Mouse (Mus musculus) urinary bladder, adult 2 months (tissue): ENCODE measurements around the gene Art5. TPM values are rescaled to one million over a fixed set of nuclear protein-coding genes. Genes with fewer than 3 reads are reported as not detected.

Source experiments
- DNase-seq: peaks from one replicate; pipeline ENCODE4 v3.0.0; 2022; ENCODE audit warnings: low spot score
- polyA plus RNA-seq: library from polyadenylated mRNA; depleted of rRNA; stranded (reverse); fragments of >200 nt; gene quantifications from 2 replicates; pipeline ENCODE4 v1.2.3, GENCODE M21; 2012; rRNA removed

The Art5 gene
- 0.47 and 0.48 TPM in 2 replicates for polyA plus RNA-seq

DNA sequence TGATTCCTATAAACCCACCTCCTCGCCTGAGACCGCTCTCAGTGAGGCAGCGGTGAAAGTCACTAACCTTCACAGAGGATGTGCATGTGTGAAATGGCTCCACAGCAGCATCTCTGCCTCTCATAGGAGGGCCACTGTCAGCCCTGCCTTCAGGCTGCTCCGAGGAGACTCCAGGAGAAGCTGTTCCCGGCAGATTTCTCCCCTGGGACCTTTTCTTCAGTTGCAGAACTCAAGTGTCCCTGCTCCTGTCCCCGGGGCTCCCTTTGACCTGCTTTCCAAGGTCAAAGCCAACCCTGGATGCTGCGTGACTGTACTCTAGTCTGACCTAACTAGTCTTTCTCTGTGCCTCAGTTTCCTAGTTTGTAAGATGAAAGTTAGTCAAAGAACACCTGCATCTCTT lies at the start of gene Art5:
Art5 (minus strand) TSS at position 319 of the 400 bp plus-strand sequence.
- DNase-seq: no peak

DNA sequence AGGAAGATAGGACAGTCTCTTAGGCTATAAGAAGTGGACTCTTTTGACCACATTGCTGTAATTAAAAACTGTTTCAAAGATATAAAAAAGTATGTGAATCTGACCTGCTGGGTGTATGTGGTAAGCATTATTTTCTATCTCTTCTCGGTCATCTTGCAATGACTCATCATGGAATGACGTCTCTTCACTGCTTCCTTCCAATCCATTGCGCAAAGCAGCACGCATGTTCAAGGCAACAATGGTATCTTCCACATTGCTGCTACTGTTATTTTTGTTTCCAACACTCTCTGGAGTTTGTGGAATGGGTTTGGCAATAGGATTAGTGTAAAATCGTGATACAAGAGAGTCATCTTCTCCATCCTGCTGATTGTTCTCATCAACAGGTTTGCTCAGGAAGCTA lies 44.4 kb upstream of the Art5 start:
- DNase-seq: no peak

- DNase-seq: no peak
Measured at GRCm38 (mm10) chr7:102137898-102138297, 28.6 kb upstream of the Art5 start.

DNA sequence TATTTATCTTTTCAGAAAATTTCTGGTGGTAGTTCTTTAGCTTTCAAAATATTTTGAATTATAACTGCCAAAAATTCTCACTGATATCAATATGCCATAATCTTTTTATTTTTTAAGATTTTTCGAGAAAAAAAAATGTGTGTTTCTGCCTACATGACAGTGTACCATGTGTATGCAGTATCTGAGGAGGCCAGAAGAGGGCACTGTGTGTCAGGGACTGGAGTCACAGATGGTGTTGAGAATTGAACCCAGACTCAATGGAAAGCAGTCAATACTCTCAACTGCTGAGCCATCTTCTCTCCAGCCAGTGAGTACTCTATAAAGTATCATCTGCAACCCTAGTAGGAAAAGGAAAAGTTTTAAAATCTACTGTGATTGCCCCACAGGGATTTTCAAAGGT lies 28.2 kb upstream of the Art5 start:
- no peak for DNase-seq

DNA sequence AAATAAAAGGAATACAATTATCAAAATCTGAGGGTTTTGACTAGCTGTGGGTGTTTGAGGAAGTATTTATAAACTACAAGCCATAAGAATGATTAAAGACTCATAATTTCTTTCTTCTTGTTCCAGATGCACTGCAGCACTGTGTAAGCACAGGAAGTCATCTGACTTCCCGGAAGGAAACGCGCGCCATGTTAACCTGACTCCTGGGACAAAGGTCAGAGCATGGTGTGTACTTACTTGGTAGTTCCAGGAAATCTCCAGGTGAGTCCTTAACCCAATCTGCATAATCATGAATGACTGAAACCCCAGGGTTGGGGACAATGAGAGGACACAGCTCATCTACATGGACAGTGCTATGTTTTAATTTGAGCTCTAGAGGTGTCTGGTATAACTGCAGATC lies 23.1 kb upstream of the Art5 start:
- DNase-seq: no peak

DNA sequence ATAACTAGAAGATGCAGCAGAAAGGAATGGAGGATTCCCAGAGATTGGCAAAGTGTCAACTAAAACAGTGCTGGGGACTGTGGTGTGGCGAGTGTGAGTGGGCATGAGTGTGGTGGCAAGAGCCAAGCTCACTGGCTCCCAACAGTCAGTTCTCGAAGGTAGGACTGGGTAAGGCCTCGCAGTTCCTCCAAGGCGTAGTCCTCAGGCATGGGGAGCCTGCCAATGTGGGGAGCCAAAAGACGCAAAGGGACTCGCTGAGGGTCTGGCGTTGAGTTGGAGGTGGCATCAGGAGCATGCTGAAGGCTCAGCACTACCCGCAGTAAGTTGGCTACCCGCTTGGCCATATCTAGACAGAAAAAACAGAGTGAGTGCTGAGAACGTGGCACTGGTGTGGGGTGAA lies 11.0 kb upstream of the Art5 start:
- no peak for DNase-seq

DNA sequence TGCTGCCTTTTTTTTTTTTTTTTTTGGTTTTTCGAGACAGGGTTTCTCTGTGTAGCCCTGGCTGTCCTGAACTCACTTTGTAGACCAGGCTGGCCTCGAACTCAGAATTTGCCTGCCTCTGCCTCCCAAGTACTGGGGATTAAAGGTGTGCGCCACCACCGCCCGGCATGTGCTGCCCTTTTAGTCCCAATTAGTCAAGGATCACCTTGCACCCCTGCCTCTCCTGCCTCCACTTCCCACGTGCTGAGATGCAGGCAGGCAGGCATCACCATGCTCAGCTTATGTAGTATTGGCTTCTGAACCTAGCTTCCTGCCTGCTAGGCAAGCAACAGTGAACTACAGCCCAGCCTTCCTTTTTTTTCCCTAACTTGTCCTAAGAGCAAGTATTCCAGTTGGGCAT lies 8.1 kb upstream of the Art5 start:
- DNase-seq: no peak

GRCm38 (mm10) chr7:102116579-102117331 lies 7.5 kb upstream of the Art5 start, which contains the start of gene Chrna10:
Gene Chrna10, minus strand, starts transcription at chr7:102116828.
- no peak for DNase-seq

GRCm38 (mm10) chr7:102113151-102113729 lies 4.0 kb upstream of the Art5 start:
- DNase-seq: no peak

DNA sequence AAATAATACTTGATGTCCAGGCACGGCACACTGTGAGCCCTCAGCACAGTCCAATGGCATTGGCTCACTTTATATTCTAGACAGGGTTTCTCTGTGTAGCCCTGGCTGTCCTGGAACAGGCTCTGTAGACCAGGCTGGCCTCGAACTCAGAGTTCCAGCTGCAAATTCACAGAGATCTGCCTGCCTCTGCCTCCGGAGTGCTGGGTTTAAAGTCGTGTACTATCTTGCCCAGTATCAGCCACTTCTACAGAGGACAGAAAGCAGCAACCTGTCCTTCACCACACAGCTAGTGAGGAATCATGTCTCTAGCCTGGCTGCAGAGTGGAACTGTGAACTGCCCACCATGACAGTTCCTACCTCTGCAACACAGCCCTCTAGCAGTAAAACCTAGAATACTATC lies 457 bp upstream of the Art5 start:
- DNase-seq: no peak

DNA sequence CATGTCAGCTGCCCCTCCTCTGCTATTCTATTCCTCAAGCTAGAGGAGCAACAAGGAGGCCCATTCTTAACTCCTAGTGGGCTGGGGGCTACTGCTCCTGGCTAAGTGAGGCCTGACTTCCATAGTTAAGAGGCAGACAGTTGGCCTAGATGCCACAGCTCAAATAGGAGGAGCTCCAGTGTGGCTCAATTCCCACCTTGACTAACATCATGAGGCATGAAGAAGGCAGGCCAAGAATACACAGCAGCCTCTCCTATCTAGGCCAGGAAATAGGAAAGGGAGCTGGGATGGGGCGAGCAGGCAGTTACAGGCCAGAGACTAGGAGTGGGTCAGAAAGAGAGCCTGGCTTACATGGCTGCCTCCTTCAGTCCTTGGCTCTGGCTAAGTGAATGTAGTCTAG lies 1.1 kb downstream of the Art5 start:
- DNase-seq: no peak

GRCm38 (mm10) chr7:102106700-102107141 lies 2.6 kb downstream of the Art5 start:
- no peak for DNase-seq

- no peak for DNase-seq
Measured at GRCm38 (mm10) chr7:102104126-102104525, 5.2 kb downstream of the Art5 start.

GRCm38 (mm10) chr7:102103555-102103954 lies 5.7 kb downstream of the Art5 start:
- no peak for DNase-seq

DNA sequence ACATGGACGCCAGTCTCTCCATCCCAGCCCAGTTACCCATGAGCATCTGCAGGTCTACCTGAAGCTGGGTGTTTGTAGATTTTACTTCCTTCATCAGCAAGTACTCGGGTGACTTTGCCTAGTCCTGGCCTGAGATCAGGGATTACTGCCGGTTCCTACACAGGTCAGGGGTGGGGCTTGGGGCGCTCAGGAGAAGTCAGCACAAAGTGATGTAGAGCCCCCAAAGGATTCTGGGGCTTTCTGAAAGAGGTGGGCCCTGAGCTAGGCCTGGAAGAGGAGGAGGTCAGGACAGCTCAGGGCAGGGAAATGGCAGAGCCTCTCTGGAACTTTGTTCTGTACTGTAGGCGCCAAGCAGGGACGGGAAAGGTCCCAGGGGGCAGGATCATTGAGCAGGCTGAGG lies 6.6 kb downstream of the Art5 start:
- DNase-seq: no peak

DNA sequence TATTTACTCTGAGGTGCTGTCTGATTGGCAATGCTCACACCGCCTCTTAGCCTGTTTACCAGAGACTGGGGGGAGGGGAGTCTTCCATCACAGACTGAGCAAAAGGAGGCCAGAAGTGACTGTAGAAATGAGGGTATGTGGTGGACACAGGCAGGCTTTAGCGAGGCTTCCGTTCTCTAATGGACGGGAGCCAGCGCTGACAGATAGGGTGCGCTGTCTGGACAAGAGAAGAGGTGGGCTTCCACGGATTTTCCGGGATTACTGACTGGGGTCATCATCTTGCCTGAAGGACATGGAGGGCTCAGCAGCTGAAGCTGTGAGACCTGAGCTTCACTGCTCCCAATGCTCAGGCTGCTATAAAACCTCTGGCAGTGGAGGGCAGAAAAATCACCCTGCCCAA lies 7.0 kb downstream of the Art5 start:
- no peak for DNase-seq

- DNase-seq: no peak
Measured at GRCm38 (mm10) chr7:102101487-102101886, 7.8 kb downstream of the Art5 start, which contains the start of gene Art1. Gene Art1, plus strand, starts transcription at chr7:102101743.

- DNase-seq: no peak
Measured at GRCm38 (mm10) chr7:102100868-102101267, 8.4 kb downstream of the Art5 start.

DNA sequence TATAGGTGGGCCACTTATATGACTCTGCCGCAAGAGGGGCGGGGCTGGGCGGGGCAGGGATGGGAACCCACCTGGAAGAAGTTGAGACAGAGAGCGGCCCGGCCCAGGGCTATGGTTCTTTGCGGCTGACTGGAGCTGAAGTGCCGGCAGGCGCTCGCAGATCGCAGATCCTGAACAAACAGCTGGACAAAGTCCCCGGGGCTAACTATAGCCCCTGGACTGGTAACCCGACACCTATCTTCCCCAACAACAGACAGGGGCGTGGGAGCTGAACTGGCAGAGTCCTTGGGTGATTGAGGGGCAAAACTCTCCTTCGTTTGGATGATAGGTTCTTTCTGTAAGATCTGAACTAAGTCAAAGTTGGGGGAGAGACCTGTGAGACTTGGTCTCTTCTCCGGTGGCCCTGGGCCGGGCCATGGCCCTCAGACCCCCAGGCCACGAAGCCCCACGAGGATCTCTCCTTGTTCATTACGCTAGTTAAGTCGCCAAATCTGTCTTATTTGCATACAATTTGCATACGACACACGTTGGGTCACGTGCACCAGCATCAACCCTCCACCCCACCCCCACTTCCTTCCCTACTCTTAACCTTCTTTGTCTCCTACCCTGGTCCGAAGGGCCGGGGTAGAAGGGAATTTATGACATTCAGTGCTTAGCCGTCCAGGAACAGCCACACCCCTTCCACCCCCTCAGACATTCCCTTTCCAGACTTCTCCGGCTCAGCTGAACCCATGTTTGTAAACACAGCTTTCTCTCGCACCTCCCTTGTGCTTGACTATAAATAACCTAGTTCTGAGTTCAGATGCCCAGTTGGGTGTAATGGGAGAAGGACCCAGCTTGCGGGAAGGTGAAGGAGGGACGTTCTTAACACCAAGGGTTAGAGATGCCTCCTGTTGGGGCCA lies 9.3 kb downstream of the Art5 start:
- DNase-seq: no peak

GRCm38 (mm10) chr7:102087336-102087735 lies 22.0 kb downstream of the Art5 start:
- DNase-seq: no peak

DNA sequence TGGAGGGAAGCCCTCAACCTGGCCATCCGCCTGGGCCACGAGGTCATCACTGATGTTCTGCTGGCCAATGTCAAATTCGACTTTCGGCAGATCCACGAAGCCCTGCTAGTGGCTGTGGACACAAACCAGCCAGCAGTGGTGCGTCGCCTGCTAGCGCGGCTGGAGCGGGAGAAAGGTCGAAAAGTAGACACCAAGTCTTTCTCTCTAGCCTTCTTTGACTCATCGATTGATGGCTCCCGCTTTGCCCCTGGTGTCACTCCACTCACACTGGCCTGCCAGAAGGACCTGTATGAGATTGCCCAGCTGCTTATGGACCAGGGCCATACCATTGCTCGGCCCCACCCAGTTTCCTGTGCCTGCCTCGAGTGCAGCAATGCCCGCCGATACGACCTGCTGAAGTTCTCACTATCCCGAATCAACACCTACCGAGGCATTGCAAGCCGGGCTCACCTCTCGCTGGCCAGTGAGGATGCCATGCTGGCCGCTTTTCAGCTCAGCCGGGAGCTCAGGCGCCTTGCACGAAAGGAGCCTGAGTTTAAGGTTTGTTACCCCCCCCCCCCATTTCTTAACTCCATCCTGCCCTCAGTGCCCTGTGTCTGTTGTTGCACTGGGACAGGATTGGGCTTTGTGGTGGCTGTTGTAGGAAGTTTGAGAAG lies 25.1 kb downstream of the Art5 start:
- no peak for DNase-seq

- DNase-seq: no peak
Measured at GRCm38 (mm10) chr7:102082816-102083215, 26.5 kb downstream of the Art5 start, which contains the start of gene Trpc2. Gene Trpc2, plus strand, starts transcription at chr7:102083116.
